Mouse (Mus musculus) cerebellum, adult 11 months (tissue): ENCODE measurements around the gene Smpd2.
A peak's percentile ranks its signal among the peaks of the same experiment; 100 is the strongest.

Source experiments
- DNase-seq: peaks from one replicate; pipeline ENCODE4 v3.0.0; 2022

Gene Smpd2

DNA sequence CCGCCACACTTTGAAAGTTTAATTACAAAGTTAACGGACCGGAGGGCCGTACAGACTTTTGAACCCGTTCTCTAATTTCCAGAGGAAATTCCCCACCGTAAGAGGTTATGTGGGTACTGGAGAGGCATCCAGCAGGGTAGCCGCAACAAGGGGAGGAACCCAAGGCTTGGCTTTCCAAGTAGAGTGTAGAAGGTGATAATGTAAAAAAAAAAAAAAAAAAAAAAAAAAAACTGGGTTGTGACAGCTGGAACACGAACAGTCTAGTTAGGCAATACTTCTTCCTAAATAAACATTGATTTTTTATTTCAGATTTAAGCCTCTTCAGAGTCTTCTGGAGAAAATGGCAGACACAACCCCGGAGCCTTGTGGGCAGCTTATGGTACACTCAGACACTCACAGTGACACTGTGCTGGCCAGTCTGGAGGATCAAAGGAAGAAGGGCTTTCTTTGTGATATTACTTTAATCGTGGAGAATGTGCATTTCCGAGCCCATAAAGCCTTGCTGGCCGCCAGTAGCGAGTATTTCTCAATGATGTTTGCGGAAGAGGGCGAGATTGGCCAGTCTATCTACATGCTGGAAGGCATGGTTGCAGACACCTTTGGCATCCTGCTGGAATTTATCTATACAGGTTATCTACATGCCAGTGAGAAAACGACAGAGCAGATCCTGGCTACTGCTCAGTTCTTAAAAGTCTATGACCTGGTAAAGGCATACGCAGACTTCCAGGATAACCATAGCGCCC lies 39.2 kb downstream of the Smpd2 start:
- DNase-seq = peak; percentile 9

DNA sequence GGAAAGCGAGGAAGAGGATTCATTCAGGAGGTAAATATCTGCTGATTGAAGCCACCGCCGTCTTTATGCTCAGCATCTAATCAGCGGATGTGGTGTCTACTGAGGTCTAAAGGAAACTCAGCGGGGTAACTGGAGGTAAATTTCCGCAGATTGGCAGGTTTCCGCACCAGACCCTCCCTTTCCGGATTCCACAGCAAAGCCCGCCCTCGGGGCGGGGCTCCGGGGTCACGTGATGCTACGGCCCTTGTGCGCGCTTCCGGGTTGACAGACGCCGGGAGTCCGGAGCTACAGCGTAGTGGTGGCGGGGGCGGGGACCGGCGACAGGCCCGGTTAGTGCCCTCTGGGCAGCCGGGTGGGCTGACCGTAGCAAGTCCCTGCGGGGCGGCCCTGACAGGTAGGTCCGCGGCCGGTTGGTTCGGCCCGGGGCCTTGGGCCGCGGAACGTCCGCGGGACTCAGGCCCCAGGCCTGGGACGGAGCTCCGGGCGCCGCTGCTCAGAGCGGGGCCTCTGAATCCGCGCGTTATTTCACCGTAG lies 40.0 kb downstream of the Smpd2 start, which contains the start of gene Zbtb24:
Zbtb24 (plus strand) TSS at position 247 of the 534 bp plus-strand sequence.
- DNase-seq = peak; percentile 96

DNA sequence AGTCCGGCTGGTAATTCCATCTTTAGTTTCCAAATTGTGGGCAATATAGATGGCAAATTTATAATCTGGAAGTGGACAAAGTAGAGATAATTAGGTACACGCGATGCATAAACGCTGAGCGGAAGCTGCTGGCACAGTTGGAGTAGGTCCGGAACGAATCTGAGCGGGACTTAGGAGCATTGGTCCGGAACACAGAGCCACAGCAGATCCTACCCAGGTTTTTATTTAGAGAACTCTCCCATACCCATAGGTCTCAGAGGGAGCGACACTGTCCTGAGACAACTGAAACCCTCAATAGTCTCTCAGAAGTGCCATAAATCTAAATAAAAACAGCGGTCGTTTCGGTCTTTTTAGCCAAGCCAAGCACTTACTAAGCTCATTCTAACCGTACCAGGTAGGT lies 40.5 kb downstream of the Smpd2 start:
- DNase-seq = peak; percentile 47

DNA sequence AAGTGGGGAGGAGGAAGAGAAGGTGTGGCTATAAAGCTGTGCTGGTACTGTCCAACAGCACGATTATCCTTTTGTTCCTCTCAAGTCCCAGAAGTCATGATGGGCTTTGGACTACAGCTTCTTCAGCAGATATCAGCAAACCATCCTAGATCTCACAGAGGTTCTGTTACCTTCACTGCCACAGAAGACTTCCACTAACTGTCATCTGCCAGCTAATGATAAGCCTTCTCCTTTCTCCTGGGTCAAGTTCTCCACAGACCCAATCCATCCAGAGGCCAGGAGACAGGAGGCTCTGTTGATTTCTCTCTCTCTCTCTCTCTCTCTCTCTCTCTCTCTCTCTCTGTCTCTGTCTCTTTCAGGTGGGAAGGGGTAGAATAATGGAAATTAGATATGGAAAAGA lies 42.0 kb downstream of the Smpd2 start:
- DNase-seq = no peak
